Mouse (Mus musculus) intestine, embryonic 14.5 days (tissue): ENCODE measurements at regions not wholly inside any gene's neighbourhood (a gene's known extent, or its start where the extent isn't known, plus 50 kb on each side); places are given as distances from the start of the nearest gene placed in this dataset.
A peak's percentile ranks its signal among the peaks of the same experiment; 100 is the strongest.

Source experiments
- ATAC-seq: fragments of 200-750 bp; cut with Nextera tagmentation; replicated peaks from 2 replicates; pipeline ENCODE4 v1.8.0; 2017; ENCODE audit warnings: low read depth, moderate number of reproducible peaks, moderate TSS enrichment, moderate library complexity; ENCODE audit not compliant: low FRiP score, low TSS enrichment
- DNase-seq: peaks from one replicate; pipeline ENCODE4 v3.0.0-alpha.2; 2018; ENCODE audit warnings: low spot score
- H3K27ac ChIP-seq: fragments of 300-500 bp; sonication (generic); 2 replicates; pipeline ENCODE4 v1.5.1; 2014; ENCODE audit warnings: low read depth, mild to moderate bottlenecking, control low read depth
- H3K27me3 ChIP-seq: fragments of 300-500 bp; sonication (generic); replicated peaks from 2 replicates; pipeline ENCODE4 v1.6.1; 2014; ENCODE audit warnings: low read length, control low read depth; ENCODE audit not compliant: control insufficient read depth, insufficient read depth
- H3K36me3 ChIP-seq: fragments of 300-500 bp; sonication (generic); 2 replicates; pipeline ENCODE4 v1.6.1; 2014; ENCODE audit warnings: low read length, control low read depth; ENCODE audit not compliant: control insufficient read depth, insufficient read depth
- H3K4me1 ChIP-seq: fragments of 300-500 bp; sonication (generic); replicated peaks from 2 replicates; pipeline ENCODE4 v1.6.1; 2014; ENCODE audit warnings: low read length, control low read depth, mixed read lengths; ENCODE audit not compliant: control insufficient read depth, insufficient read depth
- H3K4me2 ChIP-seq: fragments of 300-500 bp; sonication (generic); 2 replicates; pipeline ENCODE4 v1.6.1; 2014; ENCODE audit warnings: low read length
- H3K4me3 ChIP-seq: fragments of 300-500 bp; sonication (generic); 2 replicates; pipeline ENCODE4 v1.5.1; 2014; ENCODE audit warnings: low read depth, low read length, control low read depth, mixed read lengths
- H3K9ac ChIP-seq: fragments of 300-500 bp; sonication (generic); 2 replicates; pipeline ENCODE4 v1.6.1; 2014; ENCODE audit warnings: mild to moderate bottlenecking, low read length
- H3K9me3 ChIP-seq: fragments of 300-500 bp; sonication (generic); 2 replicates; pipeline ENCODE4 v1.6.1; 2016; ENCODE audit warnings: low read length, control low read depth; ENCODE audit not compliant: control insufficient read depth
- WGBS: fragments of 180-500 bp; shearing (Covaris S2); extraction: QIAGEN DNeasy Blood & Tissue Kit; methylation state at CpG from one replicate; pipeline ENCODE4 v1.1.7; 2014; 5-methylcytosine and 5-hydroxymethylcytosine counted together

GRCm38 (mm10) chr3:41170566-41170965 is 87.7 kb upstream of the Pgrmc2 start:
- Histone ChIP-seq H3K4me1 (no peaks in the 10 kb centered on the region), H3K27ac (no peak overlapping the region), H3K36me3 (no peaks in the 10 kb centered on the region), H3K4me2 (no peak overlapping the region), H3K9me3 (no peaks in the 10 kb centered on the region), H3K27me3 (no peaks in the 10 kb centered on the region), H3K9ac (no peak overlapping the region), H3K4me3 (no peak overlapping the region)
- 77% methylated on average over 6 of the region's 6 CpGs for WGBS
- DNase-seq (peak; percentile 28), ATAC-seq (no peak)

- Histone ChIP-seq H3K27ac (no peak overlapping the region), H3K4me2 (no peak overlapping the region), H3K27me3 (no peaks in the 10 kb centered on the region), H3K4me3 (no peak overlapping the region), H3K36me3 (no peaks in the 10 kb centered on the region), H3K4me1 (no peaks in the 10 kb centered on the region), H3K9ac (no peak overlapping the region), H3K9me3 (no peaks in the 10 kb centered on the region)
- ATAC-seq (no peak), DNase-seq (peak; percentile 42)
- 69% methylated on average over 10 of the region's 10 CpGs for WGBS
These were observed 86.6 kb upstream of the Pgrmc2 start for GRCm38 (mm10) chr3:41169430-41169829.

- H3K4me1 ChIP-seq: no peaks in the 10 kb centered on the region
- no peak overlapping the region for H3K4me3 ChIP-seq
- H3K9me3 ChIP-seq: no peaks in the 10 kb centered on the region
- no peaks in the 10 kb centered on the region for H3K27me3 ChIP-seq
- peak; percentile 52 for DNase-seq
- H3K9ac ChIP-seq: no peak overlapping the region
- H3K4me2 ChIP-seq: no peak overlapping the region
- 80% methylated on average over 11 of the region's 11 CpGs for WGBS
- H3K27ac ChIP-seq: no peak overlapping the region
- ATAC-seq: no peak
- H3K36me3 ChIP-seq: no peaks in the 10 kb centered on the region
These were observed 85.5 kb upstream of the Pgrmc2 start for GRCm38 (mm10) chr3:41168181-41168967.

GRCm38 (mm10) chr3:41167476-41167875 is 84.6 kb upstream of the Pgrmc2 start:
- DNase-seq (peak; percentile 32), ATAC-seq (no peak)
- WGBS: 96% methylated on average over 3 of the region's 3 CpGs
- no peaks in the 10 kb centered on the region for H3K4me1 ChIP-seq
- H3K9me3 ChIP-seq: no peaks in the 10 kb centered on the region
- no peaks in the 10 kb centered on the region for H3K27me3 ChIP-seq
- H3K4me3 ChIP-seq: no peak overlapping the region
- H3K4me2 ChIP-seq: no peak overlapping the region
- no peak overlapping the region for H3K27ac ChIP-seq
- no peaks in the 10 kb centered on the region for H3K36me3 ChIP-seq
- H3K9ac ChIP-seq: no peak overlapping the region

GRCm38 (mm10) chr3:41164736-41165135 is 81.9 kb upstream of the Pgrmc2 start:
- H3K27me3 ChIP-seq: no peaks in the 10 kb centered on the region
- peak; percentile 40 for DNase-seq
- no peak overlapping the region for H3K4me2 ChIP-seq
- no peak overlapping the region for H3K4me3 ChIP-seq
- H3K9ac ChIP-seq: no peak overlapping the region
- H3K36me3 ChIP-seq: no peaks in the 10 kb centered on the region
- H3K9me3 ChIP-seq: no peaks in the 10 kb centered on the region
- H3K27ac ChIP-seq: no peak overlapping the region
- WGBS: 92% methylated on average over 7 of the region's 7 CpGs
- H3K4me1 ChIP-seq: no peaks in the 10 kb centered on the region
- ATAC-seq: no peak

GRCm38 (mm10) chr3:41163767-41164166 is 80.9 kb upstream of the Pgrmc2 start:
- Histone ChIP-seq H3K4me3 (no peak overlapping the region), H3K4me1 (no peaks in the 10 kb centered on the region), H3K27ac (no peak overlapping the region), H3K27me3 (no peaks in the 10 kb centered on the region), H3K9me3 (no peaks in the 10 kb centered on the region), H3K9ac (no peak overlapping the region), H3K36me3 (no peaks in the 10 kb centered on the region), H3K4me2 (no peak overlapping the region)
- DNase-seq (no peak), ATAC-seq (no peak)
- 68% methylated on average over 3 of the region's 3 CpGs for WGBS

GRCm38 (mm10) chr3:41162514-41162913 is 79.7 kb upstream of the Pgrmc2 start:
- 97% methylated on average over 1 of the region's 1 CpGs for WGBS
- DNase-seq (peak; percentile 4), ATAC-seq (no peak)
- H3K9me3 ChIP-seq: no peaks in the 10 kb centered on the region
- H3K27ac ChIP-seq: no peak overlapping the region
- no peak overlapping the region for H3K9ac ChIP-seq
- no peaks in the 10 kb centered on the region for H3K4me1 ChIP-seq
- no peaks in the 10 kb centered on the region for H3K36me3 ChIP-seq
- H3K4me2 ChIP-seq: no peak overlapping the region
- H3K27me3 ChIP-seq: no peaks in the 10 kb centered on the region
- no peak overlapping the region for H3K4me3 ChIP-seq

GRCm38 (mm10) chr3:41160648-41161047 is 77.8 kb upstream of the Pgrmc2 start:
- ATAC-seq (no peak), DNase-seq (no peak)
- no peak overlapping the region for H3K4me3 ChIP-seq
- no peaks in the 10 kb centered on the region for H3K36me3 ChIP-seq
- no peaks in the 10 kb centered on the region for H3K4me1 ChIP-seq
- no peak overlapping the region for H3K4me2 ChIP-seq
- no peaks in the 10 kb centered on the region for H3K9me3 ChIP-seq
- no peak overlapping the region for H3K27ac ChIP-seq
- H3K27me3 ChIP-seq: no peaks in the 10 kb centered on the region
- no peak overlapping the region for H3K9ac ChIP-seq

GRCm38 (mm10) chr3:41158314-41158973 is 75.6 kb upstream of the Pgrmc2 start:
- H3K4me1 ChIP-seq: no peaks in the 10 kb centered on the region
- H3K27me3 ChIP-seq: no peaks in the 10 kb centered on the region
- no peaks in the 10 kb centered on the region for H3K9me3 ChIP-seq
- ATAC-seq (no peak), DNase-seq (peak; percentile 6)
- no peaks in the 10 kb centered on the region for H3K36me3 ChIP-seq
- H3K9ac ChIP-seq: no peak overlapping the region
- no peak overlapping the region for H3K4me2 ChIP-seq
- 70% methylated on average over 12 of the region's 12 CpGs for WGBS
- H3K4me3 ChIP-seq: no peak overlapping the region
- H3K27ac ChIP-seq: no peak overlapping the region
